Comparison of ENCODE assay signal across 9 mouse cellular contexts in the genomic region with DNA sequence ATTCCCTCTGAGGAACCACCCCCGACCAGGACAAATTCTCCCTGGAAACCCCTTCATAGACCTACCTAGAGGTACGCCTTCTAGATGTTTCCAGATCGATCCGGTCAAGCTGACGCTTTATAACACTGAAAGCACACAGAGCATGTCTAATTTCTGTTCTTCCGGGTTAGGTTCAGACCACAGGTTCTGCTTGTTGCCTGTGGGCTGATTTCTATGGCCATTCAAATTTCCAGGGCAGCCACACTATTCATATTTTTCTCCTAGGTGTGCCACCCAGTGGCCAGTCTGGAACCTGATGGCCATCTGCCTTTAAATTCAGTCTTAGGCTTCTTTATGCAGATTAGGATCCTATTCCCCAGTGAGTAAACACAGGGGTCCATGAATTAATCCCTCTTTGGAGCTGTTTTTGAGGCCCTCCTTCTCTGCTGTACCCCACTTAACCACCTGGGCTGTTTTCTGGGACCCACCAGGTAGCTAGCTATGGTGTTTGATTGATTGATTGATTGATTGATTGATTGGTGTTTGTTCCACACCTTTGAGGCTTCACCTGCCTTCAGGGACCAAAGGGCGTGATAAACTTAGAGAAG.
DNase-seq lines count a peak whose midpoint lies in the region; TF ChIP-seq lines count a peak whose summit lies in the region.
"Had no signal": no experiment of that assay in that cellular context is flagged by ENCODE, and none has a peak within 500 bp of the region (broad histone marks: within the 10 kb centered on the region; RNA-seq: fewer than 3 reads in every experiment).

No protein-coding gene starts in this region.

- peak; percentile 38 for TF ChIP-seq CTCF in heart, adult 2 months (IDR thresholded peaks at IDR 0.05)

- no peaks in the 10 kb centered on the region for H3K79me2 ChIP-seq in heart, adult 2 months (replicated peaks; ENCODE audit: control insufficient read depth, insufficient read depth, low read length)

- H3K36me3 ChIP-seq in heart, adult 2 months (ENCODE audit: control insufficient read depth, insufficient read depth, low read length), result no peaks in the 10 kb centered on the region

- H3K4me3 ChIP-seq in heart, adult 2 months, result no peak overlapping the region

- H3K9ac ChIP-seq in heart, adult 2 months (ENCODE audit: low read depth, low read length), result no peak overlapping the region

- TF ChIP-seq POLR2A in heart, adult 2 months (IDR thresholded peaks at IDR 0.05; ENCODE audit: insufficient read depth, low read depth, low read length), result no peak

- no peaks in the 10 kb centered on the region for H3K4me1 ChIP-seq in heart, adult 2 months (ENCODE audit: control insufficient read depth, insufficient read depth, low read length)

- TF ChIP-seq EP300 in heart, adult 2 months (IDR thresholded peaks at IDR 0.05; ENCODE audit: insufficient read depth, low read depth, low read length), result no peak

- 77% methylated on average over 7 of the region's 7 CpGs for WGBS in heart, adult 2 months

- 0 out of 2 replicates have a peak, but pooled peaks cover 1% of the 10 kb centered on the region for H3K27me3 ChIP-seq in heart, adult 2 months (ENCODE audit: control insufficient read depth, insufficient read depth, low read length)

- intact Hi-C loops in heart, adult 2 months (cut with DNase I), result loop anchor here (5.0 kb wide), 1 partner anchor 345 kb away; no protein-coding TSS in a partner anchor
- intact Hi-C loops in heart, postnatal 36 days (cut with DNase I), result no loop called here
- intact Hi-C loops in heart, postnatal 25 days (cut with DNase I), result no loop called here

- H3K27ac ChIP-seq in heart, adult 2 months, result no peak overlapping the region

- DNase-seq in heart, adult 2 months, result no peak
- no peak for DNase-seq in heart, postnatal 36 days
- DNase-seq in 3T3-L1 (ENCODE audit: low read depth, low spot score) (peak; percentile 1), NIH3T3 (ENCODE audit: low read depth) (peak; percentile 1)
- peak; percentile 33 for DNase-seq in kidney, postnatal 10 days
- DNase-seq in urinary bladder, postnatal 14 days (ENCODE audit: low spot score), result no peak
- no peak for DNase-seq in heart, postnatal 25 days (ENCODE audit: low spot score)
- DNase-seq: right cerebral cortex, postnatal 4 days; thymus, postnatal 4 days had no signal

Comparison
In these comparisons a context has a peak if more than half of its experiments do, and no peak if none do; other contexts are left out.
1. DNase-seq: peak in 3T3-L1 (single experiment), NIH3T3 (single experiment) and kidney, postnatal 10 days (single experiment); none in heart, adult 2 months (0 of 2), heart, postnatal 36 days (0 of 2), urinary bladder, postnatal 14 days (single experiment) and heart, postnatal 25 days (single experiment).